Mouse (Mus musculus) forebrain, embryonic 12.5 days (tissue): ENCODE results near the gene Rabgap1. TPM values are rescaled to one million over a fixed set of nuclear protein-coding genes. Genes with fewer than 3 reads are reported as not detected.

ENCODE experiments used
- ATAC-seq: fragments of 200-750 bp; cut with Nextera tagmentation; 2 replicates; pipeline ENCODE4 v1.8.0; 2017; ENCODE audit warnings: moderate TSS enrichment; ENCODE audit not compliant: low FRiP score
- H3K27ac ChIP-seq: fragments of 300-500 bp; sonication (generic); 2 replicates; pipeline ENCODE4 v1.5.1; 2016; ENCODE audit warnings: mild to moderate bottlenecking
- H3K27me3 ChIP-seq: fragments of 300-500 bp; sonication (generic); 2 replicates; pipeline ENCODE4 v1.6.1; 2016; ENCODE audit warnings: mild to moderate bottlenecking
- H3K36me3 ChIP-seq: fragments of 300-500 bp; sonication (generic); replicated peaks from 2 replicates; pipeline ENCODE4 v1.6.1; 2016; ENCODE audit warnings: mild to moderate bottlenecking
- H3K4me1 ChIP-seq: fragments of 300-500 bp; sonication (generic); 2 replicates; pipeline ENCODE4 v1.6.1; 2016
- H3K4me2 ChIP-seq: fragments of 300-500 bp; sonication (generic); 2 replicates; pipeline ENCODE4 v1.6.1; 2016; ENCODE audit warnings: mild to moderate bottlenecking, moderate library complexity
- H3K4me3 ChIP-seq: fragments of 300-500 bp; sonication (generic); replicated peaks from 2 replicates; pipeline ENCODE4 v1.5.1; 2016; ENCODE audit warnings: mild to moderate bottlenecking
- H3K9ac ChIP-seq: fragments of 300-500 bp; sonication (generic); 2 replicates; pipeline ENCODE4 v1.6.1; 2016; ENCODE audit warnings: mild to moderate bottlenecking
- H3K9me3 ChIP-seq: fragments of 300-500 bp; sonication (generic); 2 replicates; pipeline ENCODE4 v1.6.1; 2016
- WGBS: fragments of 180-500 bp; shearing (Covaris S2); methylation state at CpG from one replicate; pipeline ENCODE4 v1.1.7; 2016; 5-methylcytosine and 5-hydroxymethylcytosine counted together
- polyA plus RNA-seq: library from polyadenylated mRNA; unstranded; fragments of >200 nt; fragmentation: Nextera tagmentation; extraction: Ambion mirVana; gene quantifications from 2 replicates; pipeline ENCODE4 v1.2.1, GENCODE M21; 2016

Rabgap1 gene
- polyA plus RNA-seq, 1 experiment from 2014 or later: 64.0 TPM

DNA sequence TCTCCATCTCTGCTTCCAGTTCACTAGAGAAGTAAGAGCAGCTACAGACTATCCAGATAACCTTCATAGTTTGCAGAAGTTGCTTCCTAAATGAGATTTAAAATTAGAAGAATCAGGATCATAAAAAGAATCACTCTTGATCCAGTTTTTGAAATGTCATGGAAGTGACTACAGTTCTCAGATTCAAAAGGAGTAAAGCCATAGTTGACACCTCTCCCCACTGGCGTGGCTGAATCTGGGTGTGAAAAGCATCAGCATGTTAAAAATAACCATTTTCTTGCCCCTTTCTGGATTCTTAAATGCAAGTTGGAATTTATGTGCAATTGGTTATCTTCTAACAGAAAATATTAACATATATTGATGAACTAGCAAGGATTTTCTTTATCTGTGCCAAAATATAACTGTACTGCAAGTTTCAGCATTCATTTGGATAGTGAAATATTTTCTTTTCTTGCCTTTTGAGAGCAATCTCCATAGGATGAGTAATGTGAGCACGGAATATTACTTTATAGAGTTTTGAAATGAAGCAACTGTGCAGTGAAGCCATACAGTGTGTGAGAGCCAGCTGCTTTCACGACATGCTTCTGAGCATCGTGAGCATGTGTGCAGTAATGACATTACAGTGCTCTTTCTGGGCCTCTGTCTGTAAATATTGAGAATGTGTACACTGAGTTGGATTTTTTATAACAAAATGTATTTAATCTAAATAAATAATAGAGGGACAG lies 75.6 kb downstream of the Rabgap1 start:
- H3K4me1 ChIP-seq: peaks cover 17% of the 10 kb centered on the region
- H3K4me3 ChIP-seq: no peak overlapping the region
- 89% methylated on average over 4 of the region's 4 CpGs for WGBS
- no peaks in the 10 kb centered on the region for H3K9me3 ChIP-seq
- H3K9ac ChIP-seq: no peak overlapping the region
- no peak overlapping the region for H3K27ac ChIP-seq
- H3K4me2 ChIP-seq: no peak overlapping the region
- no peak for ATAC-seq
- H3K36me3 ChIP-seq: peaks cover 10% of the 10 kb centered on the region
- no peaks in the 10 kb centered on the region for H3K27me3 ChIP-seq

DNA sequence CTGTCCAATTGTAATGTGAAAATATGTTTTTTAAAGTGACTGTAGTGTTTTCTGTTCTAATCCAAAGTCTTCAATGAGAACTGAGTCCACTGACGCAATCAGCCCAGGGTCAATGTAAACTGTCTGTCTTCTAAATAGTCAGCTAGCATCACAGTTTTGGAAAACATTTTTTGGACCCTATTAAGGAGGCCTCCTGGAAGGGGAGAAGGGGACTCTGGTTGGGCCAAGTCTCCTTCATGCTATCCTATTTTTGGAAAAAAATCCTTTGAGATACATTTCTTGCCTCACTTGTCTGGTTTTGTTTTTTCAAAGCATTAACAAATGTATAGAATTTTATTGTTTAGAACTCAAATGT lies 76.2 kb downstream of the Rabgap1 start:
- 86% methylated on average over 1 of the region's 1 CpGs for WGBS
- H3K27me3 ChIP-seq: no peaks in the 10 kb centered on the region
- no peak overlapping the region for H3K4me3 ChIP-seq
- H3K9ac ChIP-seq: no peak overlapping the region
- H3K36me3 ChIP-seq: peaks cover 10% of the 10 kb centered on the region
- H3K4me2 ChIP-seq: no peak overlapping the region
- no peak overlapping the region for H3K27ac ChIP-seq
- no peak for ATAC-seq
- no peaks in the 10 kb centered on the region for H3K9me3 ChIP-seq
- peaks cover 17% of the 10 kb centered on the region for H3K4me1 ChIP-seq

- H3K9me3 ChIP-seq: no peaks in the 10 kb centered on the region
- H3K27ac ChIP-seq: no peak overlapping the region
Measured at GRCm38 (mm10) chr2:37527587-37527986, 84.5 kb downstream of the Rabgap1 start.

GRCm38 (mm10) chr2:37529397-37529796 lies 86.3 kb downstream of the Rabgap1 start:
- Histone ChIP-seq H3K9me3 (no peaks in the 10 kb centered on the region), H3K36me3 (peaks cover 8% of the 10 kb centered on the region), H3K27me3 (no peaks in the 10 kb centered on the region), H3K9ac (no peak overlapping the region), H3K4me3 (no peak overlapping the region), H3K27ac (no peak overlapping the region), H3K4me1 (no peaks in the 10 kb centered on the region), H3K4me2 (no peak overlapping the region)
- 97% methylated on average over 2 of the region's 2 CpGs for WGBS
- ATAC-seq: no peak

More at GRCm38 (mm10) chr2:37527587-37527986, 84.5 kb downstream of the Rabgap1 start:
- Histone ChIP-seq H3K9ac (no peak overlapping the region), H3K36me3 (no peaks in the 10 kb centered on the region), H3K27me3 (no peaks in the 10 kb centered on the region), H3K4me2 (no peak overlapping the region), H3K4me1 (no peaks in the 10 kb centered on the region), H3K4me3 (no peak overlapping the region)
- no peak for ATAC-seq

GRCm38 (mm10) chr2:37530766-37531165 lies 87.7 kb downstream of the Rabgap1 start:
- ATAC-seq: no peak
- Histone ChIP-seq H3K9me3 (no peaks in the 10 kb centered on the region), H3K9ac (no peak overlapping the region), H3K4me1 (no peaks in the 10 kb centered on the region), H3K27ac (no peak overlapping the region), H3K27me3 (no peaks in the 10 kb centered on the region), H3K4me2 (no peak overlapping the region), H3K4me3 (no peak overlapping the region), H3K36me3 (peaks cover 22% of the 10 kb centered on the region)
- WGBS: 93% methylated on average over 1 of the region's 1 CpGs

GRCm38 (mm10) chr2:37531639-37532038 lies 88.6 kb downstream of the Rabgap1 start:
- peaks cover 23% of the 10 kb centered on the region for H3K36me3 ChIP-seq
- no peak overlapping the region for H3K4me2 ChIP-seq
- H3K9ac ChIP-seq: no peak overlapping the region
- no peaks in the 10 kb centered on the region for H3K4me1 ChIP-seq
- no peak overlapping the region for H3K4me3 ChIP-seq
- 89% methylated on average over 3 of the region's 3 CpGs for WGBS
- H3K27ac ChIP-seq: no peak overlapping the region
- no peaks in the 10 kb centered on the region for H3K9me3 ChIP-seq
- H3K27me3 ChIP-seq: no peaks in the 10 kb centered on the region
- ATAC-seq: no peak

GRCm38 (mm10) chr2:37549346-37550012 lies 106.4 kb downstream of the Rabgap1 start:
- H3K36me3 ChIP-seq: peaks cover 65% of the 10 kb centered on the region
- no peak overlapping the region for H3K4me2 ChIP-seq
- H3K9ac ChIP-seq: no peak overlapping the region
- H3K4me1 ChIP-seq: no peaks in the 10 kb centered on the region
- no peak overlapping the region for H3K4me3 ChIP-seq
- H3K27me3 ChIP-seq: no peaks in the 10 kb centered on the region
- H3K27ac ChIP-seq: no peak overlapping the region
- ATAC-seq: no peak
- 92% methylated on average over 1 of the region's 1 CpGs for WGBS
- H3K9me3 ChIP-seq: 0 out of 2 replicates have a peak, but pooled peaks cover 4% of the 10 kb centered on the region

DNA sequence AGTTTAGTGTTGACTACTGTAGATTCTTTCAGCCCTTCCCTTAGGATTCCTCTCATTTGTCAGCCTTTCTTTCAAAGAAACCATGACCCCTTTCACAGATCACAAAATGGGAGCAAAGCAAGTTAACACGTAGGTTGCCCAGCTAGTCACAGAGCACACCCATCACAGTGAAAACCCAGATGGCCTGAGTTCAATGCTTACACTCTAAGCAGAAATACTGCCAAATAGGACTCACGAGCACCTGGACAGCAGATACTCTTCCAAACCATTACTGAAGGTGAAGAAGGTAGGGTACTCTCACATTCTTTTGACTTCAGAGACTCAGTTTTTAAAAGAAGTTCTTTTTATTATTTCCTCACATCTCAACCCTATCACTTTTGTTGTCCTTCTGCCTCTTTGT lies 113.3 kb downstream of the Rabgap1 start:
- WGBS: 86% methylated on average over 2 of the region's 2 CpGs
- no peaks in the 10 kb centered on the region for H3K4me1 ChIP-seq
- H3K4me3 ChIP-seq: no peak overlapping the region
- no peaks in the 10 kb centered on the region for H3K27me3 ChIP-seq
- peaks cover 82% of the 10 kb centered on the region for H3K36me3 ChIP-seq
- no peak overlapping the region for H3K4me2 ChIP-seq
- H3K9ac ChIP-seq: no peak overlapping the region
- no peak for ATAC-seq
- no peak overlapping the region for H3K27ac ChIP-seq
- 0 out of 2 replicates have a peak, but pooled peaks cover 4% of the 10 kb centered on the region for H3K9me3 ChIP-seq

- Histone ChIP-seq H3K27me3 (no peaks in the 10 kb centered on the region), H3K4me3 (no peak overlapping the region), H3K4me1 (no peaks in the 10 kb centered on the region), H3K27ac (no peak overlapping the region), H3K36me3 (peaks cover 84% of the 10 kb centered on the region), H3K4me2 (no peak overlapping the region), H3K9me3 (no peaks in the 10 kb centered on the region), H3K9ac (no peak overlapping the region)
- WGBS: 83% methylated on average over 2 of the region's 2 CpGs
- ATAC-seq: no peak
Measured at GRCm38 (mm10) chr2:37565579-37565978, 122.5 kb downstream of the Rabgap1 start.

GRCm38 (mm10) chr2:37566035-37566434 lies 123.0 kb downstream of the Rabgap1 start:
- Histone ChIP-seq H3K4me1 (no peaks in the 10 kb centered on the region), H3K4me3 (no peak overlapping the region), H3K27me3 (no peaks in the 10 kb centered on the region), H3K36me3 (peaks cover 82% of the 10 kb centered on the region), H3K4me2 (no peak overlapping the region), H3K9ac (no peak overlapping the region), H3K27ac (no peak overlapping the region), H3K9me3 (no peaks in the 10 kb centered on the region)
- 85% methylated on average over 1 of the region's 1 CpGs for WGBS
- no peak for ATAC-seq

DNA sequence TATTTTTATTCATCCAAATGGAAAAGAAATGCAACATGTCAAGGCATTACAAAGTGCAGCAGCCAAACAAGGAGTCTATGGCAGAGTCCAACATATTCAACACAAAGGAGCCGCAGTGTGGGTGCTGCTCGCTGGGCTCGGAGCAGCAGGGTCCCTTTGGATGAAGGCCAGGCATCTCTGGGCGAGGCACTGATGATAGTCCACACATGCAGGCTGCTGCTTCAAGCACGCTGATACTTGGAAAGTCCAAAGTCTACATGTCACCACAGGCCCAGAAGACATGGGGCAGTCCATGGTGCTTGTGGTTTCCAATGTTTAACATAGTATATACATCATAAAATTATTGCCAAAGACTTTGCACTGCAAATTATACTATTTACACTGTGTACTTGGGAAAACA lies 126.8 kb downstream of the Rabgap1 start:
- Histone ChIP-seq H3K36me3 (peaks cover 57% of the 10 kb centered on the region), H3K27ac (no peak overlapping the region), H3K9ac (no peak overlapping the region), H3K9me3 (no peaks in the 10 kb centered on the region), H3K4me2 (no peak overlapping the region), H3K4me3 (no peak overlapping the region), H3K27me3 (no peaks in the 10 kb centered on the region), H3K4me1 (no peaks in the 10 kb centered on the region)
- WGBS: 92% methylated on average over 5 of the region's 5 CpGs
- ATAC-seq: no peak

DNA sequence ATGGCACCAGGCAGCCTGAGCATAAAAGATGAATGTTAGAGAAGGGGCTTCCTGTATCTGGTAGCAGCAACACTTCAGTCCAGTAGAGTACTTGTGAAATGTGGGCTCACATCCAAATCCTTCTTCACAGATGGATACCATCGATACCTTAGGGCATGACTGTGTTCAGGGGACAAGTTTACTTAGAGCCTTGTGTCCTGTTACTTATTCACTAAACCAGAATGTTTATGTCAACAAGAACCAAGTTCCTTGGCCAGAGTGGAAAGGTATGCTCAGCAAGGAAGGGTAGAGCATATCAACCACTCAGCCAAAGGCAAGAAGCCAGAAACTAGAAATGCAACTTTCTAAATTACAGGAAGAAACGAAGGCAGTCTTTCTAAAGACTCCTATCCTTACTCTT lies 127.6 kb downstream of the Rabgap1 start:
- no peak for ATAC-seq
- Histone ChIP-seq H3K27me3 (no peaks in the 10 kb centered on the region), H3K4me2 (no peak overlapping the region), H3K4me1 (no peaks in the 10 kb centered on the region), H3K9me3 (no peaks in the 10 kb centered on the region), H3K36me3 (peaks cover 51% of the 10 kb centered on the region), H3K4me3 (no peak overlapping the region), H3K27ac (no peak overlapping the region), H3K9ac (no peak overlapping the region)
- WGBS: 93% methylated on average over 2 of the region's 2 CpGs

DNA sequence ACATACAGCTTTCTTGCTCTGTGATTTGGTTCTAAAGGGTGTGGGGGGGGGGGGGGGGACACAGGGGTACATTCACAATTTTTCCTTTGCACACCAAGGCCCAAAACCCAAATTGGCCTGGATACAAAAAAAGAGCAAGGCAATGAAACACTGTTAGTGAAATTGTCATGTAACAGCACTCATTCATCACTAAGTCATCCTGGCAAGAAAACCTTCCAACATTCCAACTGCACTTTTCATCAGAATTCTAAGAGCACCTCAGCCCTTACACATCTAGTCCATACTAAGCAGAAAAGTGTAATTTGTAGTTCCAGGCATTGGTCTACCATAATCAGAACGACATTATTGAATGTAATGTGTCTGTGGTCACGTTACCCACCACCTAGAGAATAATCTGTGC lies 129.1 kb downstream of the Rabgap1 start:
- H3K9me3 ChIP-seq: no peaks in the 10 kb centered on the region
- WGBS: 85% methylated on average over 2 of the region's 2 CpGs
- no peak overlapping the region for H3K27ac ChIP-seq
- no peaks in the 10 kb centered on the region for H3K4me1 ChIP-seq
- H3K9ac ChIP-seq: no peak overlapping the region
- ATAC-seq: no peak
- H3K4me3 ChIP-seq: no peak overlapping the region
- no peaks in the 10 kb centered on the region for H3K27me3 ChIP-seq
- no peak overlapping the region for H3K4me2 ChIP-seq
- H3K36me3 ChIP-seq: peaks cover 36% of the 10 kb centered on the region
